Mouse (Mus musculus) megakaryocyte-erythroid progenitor cell, adult 5-6 weeks (primary cell): ENCODE data around the gene Il17rd. TPM values are rescaled to one million over a fixed set of nuclear protein-coding genes. Genes with fewer than 3 reads are reported as not detected.

Source experiments
- ATAC-seq: replicated peaks from 2 replicates; pipeline ENCODE4 v1.8.0; 2016; ENCODE audit warnings: mild to moderate bottlenecking, inconsistent platforms; ENCODE audit not compliant: severe bottlenecking, poor library complexity, low FRiP score, low TSS enrichment
- total RNA-seq, 2 experiments: library from RNA; stranded (forward) in 1 of 2; stranded (reverse) in 1 of 2; fragments of 200-1000, 215-1000 nt in 1 of 2; fragments of >200 nt in 1 of 2; fragmentation: Nextera tagmentation in 1 of 2; gene quantifications; 2 replicates each; pipeline ENCODE4 v1.2.3; 2014 to 2017

Il17rd gene
- total RNA-seq, 2 experiments from 2014 or later: 1.2 TPM; not detected in 1

DNA sequence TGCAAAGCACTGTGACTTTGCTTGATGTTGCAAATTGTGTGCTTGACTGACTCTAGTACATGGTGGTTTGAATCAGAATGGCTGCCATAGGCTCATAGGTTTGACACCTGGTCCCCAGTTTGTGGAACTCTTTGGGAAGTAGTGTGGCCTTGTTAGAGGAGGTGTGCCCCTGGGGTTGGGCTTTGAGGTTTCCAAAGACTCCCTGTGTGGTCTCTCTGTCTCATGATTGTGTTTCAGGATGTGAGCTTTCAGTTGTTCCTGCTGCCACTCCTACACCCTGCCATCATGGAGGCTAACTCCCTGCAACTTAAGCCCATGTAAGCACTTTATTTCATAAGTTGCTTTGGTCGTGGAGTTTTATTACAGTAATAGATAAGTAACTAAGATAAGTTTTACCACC, 91.9 kb downstream of the Il17rd start:
- no peak for ATAC-seq

DNA sequence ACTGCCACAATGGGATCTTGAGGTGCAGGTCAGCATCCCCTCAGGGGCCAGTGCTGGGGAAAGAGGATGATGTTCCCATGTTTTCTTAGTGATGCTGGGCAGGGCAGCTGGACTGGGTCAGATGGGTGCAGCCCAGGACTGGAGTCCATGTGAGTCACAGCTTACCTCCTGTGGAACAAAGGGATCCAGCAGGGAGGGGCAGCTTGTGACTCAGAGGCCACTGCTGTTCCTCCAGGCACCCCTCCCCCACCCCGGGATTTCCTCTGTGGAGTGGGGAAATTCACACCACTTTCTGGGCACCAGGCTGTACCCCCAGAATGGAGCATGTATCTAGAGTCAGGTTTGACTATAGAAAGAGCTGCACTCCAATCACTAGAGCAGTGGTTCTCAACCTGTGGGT, 92.8 kb downstream of the Il17rd start:
- ATAC-seq: no peak

DNA sequence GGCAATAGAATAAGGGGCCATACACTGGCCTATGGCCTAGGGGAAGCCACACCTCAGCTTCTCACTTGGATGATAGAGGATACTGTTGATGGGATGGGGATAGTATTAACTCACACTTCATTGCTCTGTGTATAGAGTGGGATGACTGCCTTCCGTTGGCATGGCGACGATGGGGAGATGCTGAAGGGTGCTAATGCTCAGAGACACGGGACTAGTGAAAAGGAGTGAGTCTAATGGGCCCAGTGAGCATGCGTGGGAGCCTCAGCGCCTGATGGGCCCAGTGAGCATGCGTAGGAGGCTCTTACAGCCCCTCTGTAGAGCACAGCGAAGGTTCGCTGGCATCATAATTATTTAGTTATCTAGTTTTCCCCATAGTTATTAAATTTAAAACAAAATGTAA, 100.2 kb downstream of the Il17rd start:
- no peak for ATAC-seq

DNA sequence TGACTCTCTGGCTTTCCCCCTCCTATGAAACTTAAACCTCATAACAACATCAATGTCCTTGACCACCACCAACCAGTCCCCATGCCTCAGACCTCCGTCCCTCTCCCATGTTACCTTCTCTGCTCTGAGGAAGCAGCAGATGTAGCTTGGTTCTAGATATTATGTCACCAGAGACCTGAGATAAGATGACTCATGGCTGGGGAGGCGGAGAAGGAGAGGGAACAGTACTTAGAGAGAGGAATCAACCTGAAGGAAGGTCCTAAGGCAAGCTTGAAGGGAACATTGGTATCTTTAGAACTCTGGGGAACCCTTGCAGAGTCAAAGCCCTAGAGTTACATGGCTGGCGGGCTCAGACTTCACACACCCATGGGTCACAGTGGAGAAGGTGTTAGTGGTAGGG, 101.2 kb downstream of the Il17rd start:
- ATAC-seq: no peak

DNA sequence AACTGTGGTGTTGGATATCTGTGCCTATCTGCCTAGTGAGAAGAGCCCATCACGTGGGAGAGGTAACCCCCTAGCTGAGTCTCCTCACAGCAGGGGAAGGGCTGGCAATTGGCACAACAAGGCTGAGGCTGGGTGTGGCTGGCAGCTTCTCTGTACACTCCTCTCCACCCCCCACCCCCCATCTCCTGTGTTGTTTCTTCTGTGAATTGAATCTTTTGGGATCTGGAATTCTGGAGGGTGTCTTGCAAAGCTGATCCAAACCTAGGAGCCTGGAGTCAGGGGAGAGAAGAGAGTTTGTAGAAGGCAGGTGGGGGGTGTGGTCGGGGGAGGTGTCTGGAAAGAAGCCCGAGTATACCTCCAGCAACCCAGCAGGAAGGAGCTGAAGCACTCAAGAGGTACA, 102.7 kb downstream of the Il17rd start:
- ATAC-seq: no peak

DNA sequence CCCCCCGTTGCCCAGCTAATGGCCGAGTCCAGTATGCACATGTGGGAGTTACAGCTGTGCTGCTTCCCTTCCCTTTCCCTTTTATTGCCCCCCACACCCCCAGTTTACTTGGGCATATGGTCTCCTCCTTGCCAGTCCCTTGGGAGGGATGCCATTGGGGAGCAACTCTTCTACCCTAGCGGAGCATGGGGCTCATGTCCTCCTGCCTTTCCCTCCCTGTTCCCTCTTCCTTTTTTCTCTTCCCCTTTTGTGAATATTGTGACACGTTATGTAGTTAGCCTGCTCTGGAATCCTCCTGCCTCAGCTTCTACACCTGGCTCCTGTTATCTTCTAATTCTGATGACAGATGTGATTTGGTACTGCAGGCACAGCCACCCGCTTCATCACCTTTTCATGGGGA, 103.9 kb downstream of the Il17rd start:
- ATAC-seq: no peak

DNA sequence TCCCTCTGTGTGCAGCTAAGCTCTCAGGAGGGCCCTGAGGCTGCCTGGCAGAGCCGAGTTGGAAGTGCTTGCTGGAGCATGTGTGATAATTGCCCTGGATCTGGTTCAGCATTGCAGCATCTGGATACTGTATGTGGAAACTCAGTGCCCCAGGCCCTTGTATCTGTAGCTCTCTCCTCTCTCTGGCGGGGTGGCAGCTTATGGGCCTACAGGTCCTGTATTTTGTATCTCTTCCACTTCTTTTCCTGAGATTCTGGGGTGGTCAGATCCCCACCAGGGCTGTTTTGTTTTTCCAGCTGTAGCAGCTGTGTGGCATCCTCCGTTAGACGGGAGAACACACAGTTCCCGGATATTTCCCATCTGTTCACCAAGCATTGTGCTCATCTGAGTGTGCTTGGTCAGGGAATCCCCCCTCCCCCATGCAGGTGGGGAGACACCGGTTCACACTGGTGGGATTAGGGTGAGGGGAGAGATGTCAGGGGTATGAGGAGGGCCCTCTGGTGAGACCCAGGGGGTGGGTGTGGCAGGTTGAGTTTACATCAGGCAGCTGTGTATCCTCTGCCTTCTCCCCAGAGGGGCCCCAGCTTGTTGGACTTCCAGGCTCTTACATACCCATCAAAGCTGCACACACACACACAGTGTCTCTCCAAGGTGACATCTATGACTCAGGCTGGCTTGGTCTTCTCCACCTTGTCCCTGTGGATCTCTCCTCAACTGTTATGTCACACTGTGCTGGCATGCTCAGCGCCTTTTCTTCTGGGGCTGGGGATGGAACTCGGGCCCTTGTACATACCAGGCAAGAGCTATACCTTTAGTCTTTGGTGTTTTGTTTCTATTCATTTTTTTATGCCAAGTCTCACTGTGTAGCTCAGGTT, 106.7 kb downstream of the Il17rd start:
- ATAC-seq: no peak

DNA sequence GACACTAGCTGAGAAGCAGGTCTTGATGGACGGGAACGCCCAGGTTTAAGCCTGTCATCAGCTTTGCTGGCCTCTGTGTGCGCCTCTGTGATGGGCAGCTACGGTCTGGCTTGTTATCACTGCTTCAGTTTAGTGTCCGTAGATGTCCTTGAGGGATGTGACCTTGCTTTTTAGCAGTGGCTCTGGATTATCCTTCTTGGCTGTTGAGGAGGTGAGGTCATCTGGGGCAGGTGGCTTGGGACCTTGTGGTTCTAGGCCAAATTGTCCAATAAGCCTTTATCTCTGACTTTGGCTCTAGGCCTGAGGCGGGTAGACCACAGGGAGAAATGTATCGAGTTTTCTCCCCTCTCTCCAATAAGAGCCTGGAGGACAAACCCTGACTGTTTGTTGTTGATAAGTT, 109.0 kb downstream of the Il17rd start:
- no peak for ATAC-seq

DNA sequence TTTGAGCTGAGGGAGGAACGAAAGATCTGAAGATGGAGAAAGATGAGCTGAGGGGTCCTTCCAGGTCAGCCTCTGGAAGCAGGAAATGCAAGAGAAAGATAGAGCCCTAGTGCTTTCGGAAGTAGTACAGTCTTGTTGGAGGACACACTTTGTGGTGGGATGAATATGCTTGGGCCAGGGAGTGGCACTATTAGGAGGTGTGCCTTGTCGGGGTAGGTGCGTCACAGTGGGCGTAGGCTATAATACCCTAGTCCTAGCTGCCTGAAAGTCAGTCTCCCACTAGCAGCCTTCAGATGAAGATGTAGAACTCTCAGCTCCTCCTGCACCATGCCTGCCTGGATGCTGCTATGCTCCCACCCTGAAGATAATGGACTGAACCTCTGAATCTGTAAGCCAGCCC, 110.7 kb downstream of the Il17rd start:
- no peak for ATAC-seq

DNA sequence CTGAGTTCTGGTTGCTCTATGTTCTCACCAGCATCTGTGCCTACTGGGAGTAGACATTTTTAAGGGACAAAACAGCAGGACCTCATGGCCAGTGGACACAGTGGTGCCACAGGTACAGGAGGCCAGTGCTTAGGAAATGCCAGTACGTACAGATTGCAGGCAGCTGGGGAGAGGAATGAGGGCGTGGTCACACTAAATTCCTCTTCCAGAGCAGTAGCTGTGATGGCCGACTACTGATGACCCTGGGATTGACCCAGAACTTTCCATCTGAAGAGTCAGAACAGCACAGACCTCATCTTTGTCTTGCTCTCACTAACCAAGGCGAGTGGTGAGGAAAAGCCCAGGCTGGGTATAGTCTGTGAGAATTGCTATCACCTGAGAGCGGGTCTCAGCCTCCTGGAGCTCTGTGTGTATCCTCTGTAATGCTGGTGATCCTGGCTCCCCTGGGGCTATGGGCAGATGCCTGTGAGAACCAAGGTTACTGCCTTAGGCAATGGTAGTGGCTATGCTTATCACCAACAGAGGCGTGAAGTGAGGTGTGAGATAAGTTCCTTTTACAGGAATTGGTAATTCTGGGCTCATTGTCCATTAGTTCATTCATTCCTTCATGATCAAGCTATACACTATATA, 111.4 kb downstream of the Il17rd start:
- no peak for ATAC-seq

DNA sequence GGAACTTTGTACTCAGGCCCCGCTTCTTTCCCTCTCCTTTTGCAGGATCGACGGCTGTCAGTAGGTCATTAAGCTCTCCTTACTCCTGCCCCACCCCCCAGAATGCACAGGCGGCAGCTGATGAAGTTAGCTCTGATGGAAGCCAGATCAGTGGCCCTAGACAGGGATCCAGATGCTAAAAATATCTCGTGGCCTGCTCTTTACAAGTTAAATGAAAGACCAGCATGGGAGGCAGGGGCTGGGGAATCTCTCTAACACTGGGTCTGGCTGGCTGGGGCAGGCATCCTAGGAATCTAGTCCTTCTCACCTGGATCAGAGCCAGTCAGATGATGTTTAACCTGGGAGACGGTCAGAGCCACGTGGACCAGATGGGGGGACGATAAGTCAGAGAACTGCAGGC, 112.7 kb downstream of the Il17rd start:
- no peak for ATAC-seq

DNA sequence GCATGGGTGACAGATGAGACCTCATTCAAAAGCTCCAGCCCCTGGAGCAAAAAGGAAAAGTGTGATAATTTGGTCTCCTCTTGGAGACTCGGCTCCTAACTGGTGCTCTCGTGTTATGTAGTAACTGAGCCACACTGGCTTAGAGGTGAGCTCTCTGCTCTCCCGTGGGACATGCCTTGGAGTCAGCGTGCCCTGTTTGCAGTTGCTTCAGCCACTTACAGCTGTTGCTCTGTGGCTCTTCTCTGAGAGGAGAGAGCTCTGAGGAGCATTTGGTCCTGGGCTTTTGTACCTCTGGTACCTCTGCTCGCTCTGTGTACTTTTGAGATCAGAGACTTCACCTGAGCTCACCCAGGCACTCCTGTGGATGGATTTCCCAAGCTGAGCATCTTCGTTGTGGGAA, 116.3 kb downstream of the Il17rd start:
- no peak for ATAC-seq

DNA sequence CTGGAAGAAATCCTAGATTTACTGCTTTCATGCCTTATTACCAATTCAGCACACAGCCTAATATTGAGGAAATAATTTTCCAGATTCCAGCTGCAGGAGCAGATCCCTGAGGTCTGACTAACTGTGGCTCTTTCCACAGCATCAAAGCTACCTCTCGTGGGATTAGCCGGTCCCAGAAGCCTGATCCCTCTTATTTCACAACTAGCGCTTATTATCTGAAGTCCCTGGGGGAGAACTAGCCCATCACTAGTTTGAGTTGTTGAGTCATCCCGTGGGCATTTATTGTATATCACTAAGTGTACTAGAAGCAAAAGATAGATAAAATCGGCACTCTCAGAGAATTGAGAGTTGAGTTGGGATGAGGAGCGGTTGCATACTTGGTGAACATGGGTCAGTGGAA, 117.3 kb downstream of the Il17rd start:
- ATAC-seq: no peak

Other genes with a start within 250 kb of the Il17rd start
- gene Asb14, start 144.4 kb upstream of the Il17rd start, total RNA-seq (2014; fragmentation: Nextera tagmentation): 0.85 TPM in 1 of 2 replicates, not detected in the other
- not detected in 2 replicates for gene Asb14, start 144.4 kb upstream of the Il17rd start, total RNA-seq (2017)
- 5.2 and 12.7 TPM in 2 replicates for gene Appl1, start 67.7 kb upstream of the Il17rd start, total RNA-seq (2014; fragmentation: Nextera tagmentation)
- gene Appl1, start 67.7 kb upstream of the Il17rd start, total RNA-seq (2017): 12.6 and 14.8 TPM in 2 replicates
- gene Hesx1, start 44.5 kb upstream of the Il17rd start, total RNA-seq (2014; fragmentation: Nextera tagmentation): not detected in 2 replicates
- gene Hesx1, start 44.5 kb upstream of the Il17rd start, total RNA-seq (2017): not detected in 2 replicates
- 3.2 and 4.5 TPM in 2 replicates for gene Arhgef3, start 76.0 kb downstream of the Il17rd start, total RNA-seq (2014; fragmentation: Nextera tagmentation)
- gene Arhgef3, start 76.0 kb downstream of the Il17rd start, total RNA-seq (2017): 4.4 and 6.7 TPM in 2 replicates